Mouse (Mus musculus): Measurements from ENCODE around the gene Nav3. TPM values are rescaled to one million over a fixed set of nuclear protein-coding genes. Genes with fewer than 3 reads are reported as not detected.

The Nav3 gene
- total and polyA plus RNA-seq, 2 experiments from 2014 or later = 1.4 to 7.7 TPM

DNA sequence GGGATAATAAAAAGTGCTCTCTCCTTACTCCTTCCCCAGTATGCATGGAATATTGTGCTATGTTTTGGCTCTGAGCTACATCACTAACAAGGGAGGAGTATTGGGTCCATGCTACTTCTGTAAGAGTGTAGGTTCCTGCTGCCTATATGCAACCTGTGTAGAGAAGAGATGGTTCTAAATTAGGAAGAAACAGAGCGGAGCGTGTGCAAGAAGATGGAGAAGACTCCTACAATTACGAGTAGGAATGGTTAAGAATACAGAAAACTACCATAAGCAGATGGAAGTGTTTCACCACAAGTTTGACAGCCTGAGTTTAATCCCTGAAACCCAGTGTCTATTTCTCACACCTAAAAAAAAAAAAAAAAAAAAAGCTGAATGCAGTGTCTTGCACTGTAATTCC, 24.9 kb downstream of the Nav3 start:
- Histone ChIP-seq H3K9ac (replicated peaks; ENCODE audit: low read depth, low read length) (no peak overlapping the region), H3K9me3 (replicated peaks; ENCODE audit: control insufficient read depth, low read length) (no peaks in the 10 kb centered on the region), H3K27ac (ENCODE audit: low read depth) (no peak overlapping the region), H3K4me1 (ENCODE audit: control insufficient read depth, insufficient read depth) (no peaks in the 10 kb centered on the region), H3K36me3 (replicated peaks; ENCODE audit: control insufficient read depth, insufficient read depth, low read length) (no peaks in the 10 kb centered on the region), H3K4me3 (ENCODE audit: low read depth, low read length) (no peak overlapping the region), H3K4me2 (ENCODE audit: low read depth, low read length) (no peak overlapping the region), H3K27me3 (ENCODE audit: control insufficient read depth, insufficient read depth, low read length) (no peaks in the 10 kb centered on the region)
- TF ChIP-seq EP300 (IDR thresholded peaks at IDR 0.05; ENCODE audit: low read depth) = no peak
- TF ChIP-seq CTCF (IDR thresholded peaks at IDR 0.05; ENCODE audit: low read depth) = no peak
- ATAC-seq (ENCODE audit: insufficient read depth, low read depth) = no peak
- 84% methylated on average over 3 of the region's 3 CpGs for WGBS
- DNase-seq (ENCODE audit: low spot score) = no peak

DNA sequence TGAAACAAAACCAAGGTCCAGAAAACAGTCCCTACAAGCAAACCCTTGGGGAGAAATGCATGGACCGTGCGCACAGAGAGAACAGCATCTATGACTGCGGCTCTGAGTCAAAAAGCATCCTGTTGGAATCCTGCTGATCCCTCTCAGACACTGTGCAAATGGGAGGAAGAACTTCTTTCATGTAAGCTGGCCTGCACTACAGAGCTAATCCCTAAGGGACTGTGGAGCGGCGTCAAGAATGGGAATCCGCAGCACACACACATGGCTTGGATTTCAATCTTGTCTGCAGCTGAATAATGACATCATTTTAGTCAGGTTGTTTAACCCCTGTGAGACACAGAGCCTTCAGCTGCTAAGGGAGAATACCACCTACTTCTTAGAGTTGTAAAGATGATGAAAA, 26.4 kb downstream of the Nav3 start:
- Histone ChIP-seq H3K9me3 (replicated peaks; ENCODE audit: control insufficient read depth, low read length) (no peaks in the 10 kb centered on the region), H3K27me3 (ENCODE audit: control insufficient read depth, insufficient read depth, low read length) (no peaks in the 10 kb centered on the region), H3K9ac (replicated peaks; ENCODE audit: low read depth, low read length) (no peak overlapping the region), H3K36me3 (replicated peaks; ENCODE audit: control insufficient read depth, insufficient read depth, low read length) (no peaks in the 10 kb centered on the region), H3K27ac (ENCODE audit: low read depth) (no peak overlapping the region), H3K4me1 (ENCODE audit: control insufficient read depth, insufficient read depth) (no peaks in the 10 kb centered on the region), H3K4me2 (ENCODE audit: low read depth, low read length) (no peak overlapping the region), H3K4me3 (ENCODE audit: low read depth, low read length) (no peak overlapping the region)
- ATAC-seq (ENCODE audit: insufficient read depth, low read depth) (no peak), DNase-seq (ENCODE audit: low spot score) (no peak)
- whole genome bisulfite sequencing = 57% methylated on average over 6 of the region's 6 CpGs
- TF ChIP-seq CTCF (IDR thresholded peaks at IDR 0.05; ENCODE audit: low read depth) = no peak
- no peak for TF ChIP-seq EP300 (IDR thresholded peaks at IDR 0.05; ENCODE audit: low read depth)

DNA sequence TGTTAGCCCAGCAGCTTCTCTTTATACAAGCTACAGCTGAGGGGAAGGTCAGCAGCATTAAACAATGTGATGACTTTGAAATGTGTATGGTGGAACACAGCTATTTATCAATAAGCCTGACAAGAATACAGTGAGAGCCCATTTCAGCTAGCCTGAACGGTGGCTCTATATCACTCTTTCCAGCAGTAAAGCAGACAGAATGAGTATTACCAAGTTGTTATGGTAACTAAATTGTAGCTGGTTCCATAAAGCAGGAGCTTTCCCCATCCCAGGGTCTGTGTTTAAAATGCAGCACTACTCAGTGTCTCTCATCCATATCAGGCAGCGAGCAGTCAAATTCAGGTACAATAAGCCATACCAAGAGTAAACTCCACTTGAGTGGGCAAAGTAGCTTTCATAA, 27.0 kb downstream of the Nav3 start:
- no peak overlapping the region for H3K4me2 ChIP-seq (ENCODE audit: low read depth, low read length)
- no peak for ATAC-seq (ENCODE audit: insufficient read depth, low read depth)
- H3K4me3 ChIP-seq (ENCODE audit: low read depth, low read length) = no peak overlapping the region
- no peaks in the 10 kb centered on the region for H3K27me3 ChIP-seq (ENCODE audit: control insufficient read depth, insufficient read depth, low read length)
- no peak overlapping the region for H3K9ac ChIP-seq (replicated peaks; ENCODE audit: low read depth, low read length)
- no peaks in the 10 kb centered on the region for H3K36me3 ChIP-seq (replicated peaks; ENCODE audit: control insufficient read depth, insufficient read depth, low read length)
- WGBS = 83% methylated on average over 2 of the region's 2 CpGs
- DNase-seq (ENCODE audit: low spot score) = no peak
- H3K27ac ChIP-seq (ENCODE audit: low read depth) = no peak overlapping the region
- H3K9me3 ChIP-seq (replicated peaks; ENCODE audit: control insufficient read depth, low read length) = no peaks in the 10 kb centered on the region
- no peak for TF ChIP-seq EP300 (IDR thresholded peaks at IDR 0.05; ENCODE audit: low read depth)
- no peak for TF ChIP-seq CTCF (IDR thresholded peaks at IDR 0.05; ENCODE audit: low read depth)
- no peaks in the 10 kb centered on the region for H3K4me1 ChIP-seq (ENCODE audit: control insufficient read depth, insufficient read depth)

DNA sequence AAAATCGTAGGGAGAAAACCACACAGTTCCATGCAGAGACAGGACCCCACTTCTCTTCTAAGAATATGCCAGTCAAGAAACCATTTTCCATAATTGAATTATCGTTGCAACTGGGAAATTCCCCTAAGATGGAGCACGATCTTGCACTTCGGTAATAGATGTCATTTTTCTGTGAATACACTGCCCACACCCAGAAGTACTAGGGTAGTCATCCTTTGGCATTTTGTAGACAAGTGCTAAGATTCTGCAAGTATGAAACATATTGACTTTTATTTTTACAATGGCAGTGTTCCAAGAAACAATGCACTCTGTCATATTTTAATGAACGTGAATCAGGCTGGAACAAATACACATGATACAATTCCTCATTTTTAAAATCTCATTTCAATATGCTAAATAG, 34.5 kb downstream of the Nav3 start:
- WGBS = 76% methylated on average over 5 of the region's 5 CpGs
- H3K9me3 ChIP-seq (replicated peaks; ENCODE audit: control insufficient read depth, low read length) = no peaks in the 10 kb centered on the region

DNA sequence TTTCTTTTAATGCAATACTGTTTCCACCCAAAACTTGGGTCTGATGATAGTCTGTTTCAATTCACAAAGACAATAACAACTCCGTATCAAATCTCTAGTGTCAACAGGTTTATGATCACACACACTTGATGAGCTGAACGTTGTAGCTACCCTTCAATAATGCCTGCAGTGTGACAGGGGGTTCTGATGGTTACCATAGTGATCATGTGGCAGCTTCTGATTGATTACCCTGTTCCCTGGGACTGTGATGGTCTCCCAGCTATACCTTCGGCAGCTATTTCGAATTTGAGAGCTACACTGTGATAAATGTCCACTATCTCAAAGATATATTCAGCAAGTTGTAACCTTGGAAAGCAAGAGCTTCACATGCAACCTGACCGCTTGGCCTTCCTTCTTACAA, 39.0 kb downstream of the Nav3 start:
- H3K4me3 ChIP-seq (ENCODE audit: low read depth, low read length) = no peak overlapping the region
- ATAC-seq (ENCODE audit: insufficient read depth, low read depth) (no peak), DNase-seq (ENCODE audit: low spot score) (no peak)
- H3K36me3 ChIP-seq (replicated peaks; ENCODE audit: control insufficient read depth, insufficient read depth, low read length) = no peaks in the 10 kb centered on the region
- no peak overlapping the region for H3K4me2 ChIP-seq (ENCODE audit: low read depth, low read length)
- TF ChIP-seq EP300 (IDR thresholded peaks at IDR 0.05; ENCODE audit: low read depth) (no peak), CTCF (IDR thresholded peaks at IDR 0.05; ENCODE audit: low read depth) (no peak)
- H3K4me1 ChIP-seq (ENCODE audit: control insufficient read depth, insufficient read depth) = no peaks in the 10 kb centered on the region
- no peak overlapping the region for H3K27ac ChIP-seq (ENCODE audit: low read depth)
- H3K9ac ChIP-seq (replicated peaks; ENCODE audit: low read depth, low read length) = no peak overlapping the region
- H3K27me3 ChIP-seq (ENCODE audit: control insufficient read depth, insufficient read depth, low read length) = no peaks in the 10 kb centered on the region
- no peaks in the 10 kb centered on the region for H3K9me3 ChIP-seq (replicated peaks; ENCODE audit: control insufficient read depth, low read length)
- 67% methylated on average over 5 of the region's 5 CpGs for WGBS

More for the DNA sequence above, 34.5 kb downstream of the Nav3 start:
- Histone ChIP-seq H3K27me3 (ENCODE audit: control insufficient read depth, insufficient read depth, low read length) (no peaks in the 10 kb centered on the region), H3K27ac (ENCODE audit: low read depth) (no peak overlapping the region), H3K36me3 (replicated peaks; ENCODE audit: control insufficient read depth, insufficient read depth, low read length) (no peaks in the 10 kb centered on the region), H3K4me2 (ENCODE audit: low read depth, low read length) (no peak overlapping the region), H3K4me3 (ENCODE audit: low read depth, low read length) (no peak overlapping the region), H3K4me1 (ENCODE audit: control insufficient read depth, insufficient read depth) (no peaks in the 10 kb centered on the region), H3K9ac (replicated peaks; ENCODE audit: low read depth, low read length) (no peak overlapping the region)
- DNase-seq (ENCODE audit: low spot score) = no peak
- ATAC-seq (ENCODE audit: insufficient read depth, low read depth) = no peak
- TF ChIP-seq CTCF (IDR thresholded peaks at IDR 0.05; ENCODE audit: low read depth) (no peak), EP300 (IDR thresholded peaks at IDR 0.05; ENCODE audit: low read depth) (no peak)

DNA sequence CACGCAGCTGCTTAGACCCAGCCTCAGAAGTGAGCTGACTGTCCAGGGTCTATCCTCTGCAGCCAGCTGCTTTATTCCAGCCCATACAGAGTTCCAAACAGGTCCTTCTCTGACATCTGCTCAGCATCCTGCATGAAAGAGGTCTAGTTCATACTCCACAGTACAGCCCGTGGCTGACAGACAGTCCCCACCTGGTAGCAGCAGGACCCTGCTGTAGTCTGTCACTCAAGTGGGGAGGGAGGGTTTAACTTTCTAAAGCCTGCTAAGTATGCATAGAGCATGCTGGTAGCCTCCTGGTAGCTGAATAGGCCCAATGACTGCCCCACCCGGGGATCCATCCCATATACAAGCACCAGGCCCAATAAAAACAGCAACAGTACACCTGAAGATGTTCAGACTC, 40.4 kb downstream of the Nav3 start:
- Histone ChIP-seq H3K4me3 (ENCODE audit: low read depth, low read length) (no peak overlapping the region), H3K27me3 (ENCODE audit: control insufficient read depth, insufficient read depth, low read length) (no peaks in the 10 kb centered on the region), H3K9ac (replicated peaks; ENCODE audit: low read depth, low read length) (no peak overlapping the region), H3K36me3 (replicated peaks; ENCODE audit: control insufficient read depth, insufficient read depth, low read length) (no peaks in the 10 kb centered on the region), H3K4me2 (ENCODE audit: low read depth, low read length) (no peak overlapping the region), H3K4me1 (ENCODE audit: control insufficient read depth, insufficient read depth) (no peaks in the 10 kb centered on the region), H3K9me3 (replicated peaks; ENCODE audit: control insufficient read depth, low read length) (no peaks in the 10 kb centered on the region), H3K27ac (ENCODE audit: low read depth) (no peak overlapping the region)
- ATAC-seq (ENCODE audit: insufficient read depth, low read depth) (no peak), DNase-seq (ENCODE audit: low spot score) (no peak)
- 52% methylated on average over 3 of the region's 3 CpGs for WGBS
- no peak for TF ChIP-seq CTCF (IDR thresholded peaks at IDR 0.05; ENCODE audit: low read depth)
- no peak for TF ChIP-seq EP300 (IDR thresholded peaks at IDR 0.05; ENCODE audit: low read depth)
